Mouse (Mus musculus) intestine, postnatal 0 days (tissue): ENCODE measurements around the gene Cldn18. TPM values are rescaled to one million over a fixed set of nuclear protein-coding genes. Genes with fewer than 3 reads are reported as not detected.
A peak's percentile ranks its signal among the peaks of the same experiment; 100 is the strongest.

Source experiments
- ATAC-seq: fragments of 200-750 bp; cut with Nextera tagmentation; 2 replicates; pipeline ENCODE4 v1.8.0; 2017; ENCODE audit warnings: mild to moderate bottlenecking, moderate TSS enrichment, moderate library complexity
- H3K27ac ChIP-seq: fragments of 300-500 bp; sonication (generic); 2 replicates; pipeline ENCODE4 v1.5.1; 2014; ENCODE audit warnings: mild to moderate bottlenecking, low read depth, low read length, moderate library complexity
- H3K27me3 ChIP-seq: fragments of 300-500 bp; sonication (generic); replicated peaks from 2 replicates; pipeline ENCODE4 v1.6.1; 2014; ENCODE audit warnings: low read length, mixed read lengths; ENCODE audit not compliant: control insufficient read depth, insufficient read depth
- H3K36me3 ChIP-seq: fragments of 300-500 bp; sonication (generic); 2 replicates; pipeline ENCODE4 v1.6.1; 2014; ENCODE audit warnings: mild to moderate bottlenecking, moderate library complexity; ENCODE audit not compliant: control insufficient read depth, insufficient read depth
- H3K4me1 ChIP-seq: fragments of 300-500 bp; sonication (generic); replicated peaks from 2 replicates; pipeline ENCODE4 v1.6.1; 2014; ENCODE audit warnings: antibody characterized with exemption, low read length, mixed read lengths; ENCODE audit not compliant: control insufficient read depth, insufficient read depth
- H3K4me2 ChIP-seq: fragments of 300-500 bp; sonication (generic); replicated peaks from 2 replicates; pipeline ENCODE4 v1.6.1; 2014; ENCODE audit warnings: low read depth, mild to moderate bottlenecking, moderate library complexity
- H3K4me3 ChIP-seq: fragments of 300-500 bp; sonication (generic); 2 replicates; pipeline ENCODE4 v1.5.1; 2014; ENCODE audit warnings: low read depth, low read length
- H3K9ac ChIP-seq: fragments of 300-500 bp; sonication (generic); 2 replicates; pipeline ENCODE4 v1.6.1; 2014; ENCODE audit warnings: mild to moderate bottlenecking, low read depth, low read length
- H3K9me3 ChIP-seq: fragments of 300-500 bp; sonication (generic); 2 replicates; pipeline ENCODE4 v1.6.1; 2016; ENCODE audit warnings: mixed run types; ENCODE audit not compliant: control insufficient read depth
- CTCF ChIP-seq: sonication (generic); IDR thresholded peaks from 2 replicates; pipeline ENCODE4 v1.5.1; 2016; ENCODE audit warnings: low read depth, mild to moderate bottlenecking, control low read depth, antibody characterized with exemption, moderate library complexity
- WGBS: fragments of 180-500 bp; shearing (Covaris S2); extraction: QIAGEN DNeasy Blood & Tissue Kit; methylation state at CpG from one replicate; pipeline ENCODE4 v1.1.7; 2014; 5-methylcytosine and 5-hydroxymethylcytosine counted together
- polyA plus RNA-seq: library from polyadenylated mRNA; unstranded; fragments of >200 nt; fragmentation: Nextera tagmentation; extraction: Ambion mirVana; gene quantifications from 2 replicates; pipeline ENCODE4 v1.2.1, GENCODE M21; 2015

Cldn18 gene
- polyA plus RNA-seq, 1 experiment from 2014 or later: 1.8 TPM

- Histone ChIP-seq H3K9me3 (no peaks in the 10 kb centered on the region), H3K27ac (no peak overlapping the region), H3K27me3 (no peaks in the 10 kb centered on the region), H3K4me3 (no peak overlapping the region), H3K4me2 (no peak overlapping the region), H3K9ac (no peak overlapping the region), H3K36me3 (no peaks in the 10 kb centered on the region), H3K4me1 (no peaks in the 10 kb centered on the region)
- ATAC-seq: no peak
- WGBS: 41% methylated on average over 15 of the region's 15 CpGs
- peak; percentile 78 for TF ChIP-seq CTCF
Observed at GRCm38 (mm10) chr9:99729943-99730646, 13.0 kb upstream of the Cldn18 start.

GRCm38 (mm10) chr9:99727819-99728218 lies 10.8 kb upstream of the Cldn18 start:
- Histone ChIP-seq H3K9me3 (no peaks in the 10 kb centered on the region), H3K27me3 (no peaks in the 10 kb centered on the region), H3K36me3 (no peaks in the 10 kb centered on the region), H3K4me3 (no peak overlapping the region), H3K27ac (no peak overlapping the region), H3K4me1 (no peaks in the 10 kb centered on the region), H3K9ac (no peak overlapping the region), H3K4me2 (no peak overlapping the region)
- WGBS: 50% methylated on average over 11 of the region's 11 CpGs
- ATAC-seq: no peak
- no peak for TF ChIP-seq CTCF

- no peaks in the 10 kb centered on the region for H3K4me1 ChIP-seq
- no peaks in the 10 kb centered on the region for H3K27me3 ChIP-seq
- no peak overlapping the region for H3K9ac ChIP-seq
- no peaks in the 10 kb centered on the region for H3K36me3 ChIP-seq
- H3K4me2 ChIP-seq: no peak overlapping the region
- no peak for TF ChIP-seq CTCF
- no peak overlapping the region for H3K4me3 ChIP-seq
- H3K27ac ChIP-seq: no peak overlapping the region
- 42% methylated on average over 8 of the region's 8 CpGs for WGBS
- H3K9me3 ChIP-seq: no peaks in the 10 kb centered on the region
- ATAC-seq: no peak
Observed at GRCm38 (mm10) chr9:99725278-99725677, 8.2 kb upstream of the Cldn18 start.

GRCm38 (mm10) chr9:99720011-99720410 lies 2.9 kb upstream of the Cldn18 start:
- Histone ChIP-seq H3K27ac (no peak overlapping the region), H3K36me3 (no peaks in the 10 kb centered on the region), H3K4me1 (no peaks in the 10 kb centered on the region), H3K4me2 (no peak overlapping the region), H3K9ac (no peak overlapping the region), H3K4me3 (no peak overlapping the region), H3K27me3 (no peaks in the 10 kb centered on the region), H3K9me3 (no peaks in the 10 kb centered on the region)
- TF ChIP-seq CTCF: no peak
- no peak for ATAC-seq
- WGBS: 19% methylated on average over 1 of the region's 1 CpGs

GRCm38 (mm10) chr9:99710297-99710696 lies 6.8 kb downstream of the Cldn18 start:
- H3K4me3 ChIP-seq: no peak overlapping the region
- no peaks in the 10 kb centered on the region for H3K4me1 ChIP-seq
- ATAC-seq: no peak
- no peak overlapping the region for H3K4me2 ChIP-seq
- H3K9ac ChIP-seq: no peak overlapping the region
- no peaks in the 10 kb centered on the region for H3K9me3 ChIP-seq
- WGBS: 60% methylated on average over 4 of the region's 4 CpGs
- no peaks in the 10 kb centered on the region for H3K27me3 ChIP-seq
- H3K27ac ChIP-seq: no peak overlapping the region
- no peaks in the 10 kb centered on the region for H3K36me3 ChIP-seq
- TF ChIP-seq CTCF: no peak

GRCm38 (mm10) chr9:99709588-99710248 lies 7.3 kb downstream of the Cldn18 start:
- Histone ChIP-seq H3K9ac (no peak overlapping the region), H3K4me2 (no peak overlapping the region), H3K4me3 (no peak overlapping the region), H3K27ac (no peak overlapping the region), H3K9me3 (no peaks in the 10 kb centered on the region), H3K36me3 (no peaks in the 10 kb centered on the region), H3K4me1 (no peaks in the 10 kb centered on the region), H3K27me3 (no peaks in the 10 kb centered on the region)
- no peak for ATAC-seq
- 67% methylated on average over 22 of the region's 22 CpGs for WGBS
- no peak for TF ChIP-seq CTCF
